14 mouse cellular contexts compared by ENCODE assay signal in genomic region chr4:88515250-88515649, GRCm38 (mm10). TPM values are rescaled to one million over a fixed set of nuclear protein-coding genes. Genes with fewer than 3 reads are reported as not detected.
DNase-seq lines count a peak whose midpoint lies in the region; ATAC-seq and TF ChIP-seq lines count a peak whose summit lies in the region.
"Had no signal": no experiment of that assay in that cellular context is flagged by ENCODE, and none has a peak within 500 bp of the region (broad histone marks: within the 10 kb centered on the region; RNA-seq: fewer than 3 reads in every experiment).

No protein-coding gene starts in this region.

- peaks cover 6% of the 10 kb centered on the region; the same call in 1 of the 2 replicates for H3K4me1 ChIP-seq in kidney, embryonic 15.5 days
- peaks cover 3 to 5% of the 10 kb centered on the region in 2 experiments; a peak in 2 of 4 replicates for H3K4me1 ChIP-seq in CH12.LX (ENCODE audit: control insufficient read depth in 1 of 2, insufficient read depth in 2 of 2)
- peaks cover 15% of the 10 kb centered on the region for H3K4me1 ChIP-seq in bone marrow macrophage, adult 2 months (ENCODE audit: control insufficient read depth, insufficient read depth, low read length)
- peaks cover 30% of the 10 kb centered on the region for H3K4me1 ChIP-seq in liver, embryonic 13.5 days (replicated peaks)
- H3K4me1 ChIP-seq in forebrain, embryonic 14.5 days (ENCODE audit: control insufficient read depth, insufficient read depth, low read length), result no peaks in the 10 kb centered on the region
- H3K4me1 ChIP-seq: midbrain, embryonic 10.5 days had no signal

- no peak for ATAC-seq in kidney, embryonic 15.5 days (replicated peaks; ENCODE audit: low FRiP score)
- ATAC-seq in liver, embryonic 13.5 days (ENCODE audit: low read depth), result no peak
- ATAC-seq in forebrain, embryonic 14.5 days, result no peak

- H3K79me2 ChIP-seq in CH12.LX (replicated peaks; ENCODE audit: control insufficient read depth, extremely low read depth, insufficient read depth, poor library complexity, severe bottlenecking), result no peaks in the 10 kb centered on the region

- WGBS in kidney, embryonic 15.5 days, result 58% methylated on average over 2 of the region's 2 CpGs
- 46% methylated on average over 2 of the region's 2 CpGs for WGBS in liver, embryonic 13.5 days (ENCODE audit: insufficient replicate concordance)
- 39% methylated on average over 2 of the region's 2 CpGs for WGBS in forebrain, embryonic 14.5 days

- H3K9ac ChIP-seq in kidney, embryonic 15.5 days, result no peak overlapping the region
- 0 out of 2 replicates have a peak overlapping the region, but pooled peaks have one; percentile 12 for H3K9ac ChIP-seq in CH12.LX (ENCODE audit: insufficient read depth, low read depth)
- H3K9ac ChIP-seq in liver, embryonic 13.5 days, result no peak overlapping the region; the same call in 1 of the 2 replicates
- no peak overlapping the region for H3K9ac ChIP-seq in forebrain, embryonic 14.5 days (ENCODE audit: low read length)

- peak overlapping the region; percentile 5; the same call in 1 of the 2 replicates for H3K4me2 ChIP-seq in kidney, embryonic 15.5 days
- peak overlapping the region; percentile 86 for H3K4me2 ChIP-seq in CH12.LX (ENCODE audit: insufficient read depth, low read depth, poor library complexity, severe bottlenecking)
- peak overlapping the region; percentile 15; the same call in 1 of the 2 replicates for H3K4me2 ChIP-seq in liver, embryonic 13.5 days
- H3K4me2 ChIP-seq in forebrain, embryonic 14.5 days (ENCODE audit: low read length), result no peak overlapping the region

- DNase-seq in kidney, postnatal 14 days, result no peak
- no peak for DNase-seq in CH12.LX (ENCODE audit: extremely low read depth)
- DNase-seq in liver, embryonic 13.5 days, result no peak
- no peak for DNase-seq in ovary, postnatal 36 days (ENCODE audit: low spot score)
- DNase-seq in adrenal gland, adult 2 months, result no peak
- no peak for DNase-seq in forebrain, embryonic 14.5 days (ENCODE audit: low spot score)
- DNase-seq: cerebellum, adult 2 months; gastrocnemius, postnatal 14 days had no signal

- H3K36me3 ChIP-seq in kidney, embryonic 15.5 days, result no peaks in the 10 kb centered on the region
- no peaks in the 10 kb centered on the region for H3K36me3 ChIP-seq in CH12.LX (replicated peaks in 1 of 2; ENCODE audit: control insufficient read depth in 1 of 2, insufficient read depth in 1 of 2, low read length in 1 of 2)
- no peaks in the 10 kb centered on the region for H3K36me3 ChIP-seq in liver, embryonic 13.5 days
- H3K36me3 ChIP-seq in forebrain, embryonic 14.5 days (ENCODE audit: control insufficient read depth, insufficient read depth, low read length), result no peaks in the 10 kb centered on the region
- H3K36me3 ChIP-seq: midbrain, embryonic 10.5 days had no signal

- no peak for TF ChIP-seq RAD21 in CH12.LX (IDR thresholded peaks at IDR 0.05; ENCODE audit: low read depth, low read length)

- no peaks in the 10 kb centered on the region for H3K9me3 ChIP-seq in kidney, embryonic 15.5 days (replicated peaks)
- H3K9me3 ChIP-seq in CH12.LX (replicated peaks; ENCODE audit: low read length), result no peaks in the 10 kb centered on the region
- no peaks in the 10 kb centered on the region for H3K9me3 ChIP-seq in liver, embryonic 13.5 days (replicated peaks)
- no peaks in the 10 kb centered on the region for H3K9me3 ChIP-seq in forebrain, embryonic 14.5 days (replicated peaks; ENCODE audit: control insufficient read depth, low read length)
- H3K9me3 ChIP-seq: midbrain, embryonic 10.5 days had no signal

- peak overlapping the region; percentile 73; the same call in 1 of the 2 replicates for H3K27ac ChIP-seq in kidney, embryonic 15.5 days
- no peak overlapping the region for H3K27ac ChIP-seq in CH12.LX (ENCODE audit: insufficient read depth, low read depth)
- peak overlapping the region; percentile 54; the same call in 1 of the 2 replicates for H3K27ac ChIP-seq in bone marrow macrophage, adult 2 months (ENCODE audit: insufficient read depth, low read depth, low read length)
- H3K27ac ChIP-seq in liver, embryonic 13.5 days, result 0 out of 2 replicates have a peak overlapping the region, but pooled peaks have one; percentile 15
- H3K27ac ChIP-seq in forebrain, embryonic 14.5 days (ENCODE audit: low read depth, low read length), result no peak overlapping the region
- H3K27ac ChIP-seq: midbrain, embryonic 10.5 days had no signal

- in situ Hi-C loops in CH12.LX (cut with MboI; ENCODE audit: low pct_ligation_motif_present, low pct_unique_long_range_greater_than_20kb, low sequenced_read_pairs), result no loop called here

- no peak for TF ChIP-seq CTCF in CH12.LX (conservative IDR thresholded peaks at IDR 0.05 in 1 of 2, IDR thresholded peaks at IDR 0.05 in 1 of 2; ENCODE audit: low read depth in 2 of 2, low read length in 2 of 2)
- no peak for TF ChIP-seq CTCF in bone marrow macrophage, adult 2 months (IDR thresholded peaks at IDR 0.05; ENCODE audit: low read depth, low read length)

- no peak for TF ChIP-seq POLR2A in CH12.LX (IDR thresholded peaks at IDR 0.05; ENCODE audit: low read depth, low read length)
- no peak for TF ChIP-seq POLR2A in bone marrow macrophage, adult 2 months (IDR thresholded peaks at IDR 0.05; ENCODE audit: borderline replicate concordance, low read depth, low read length)

- TF ChIP-seq EP300 in CH12.LX (IDR thresholded peaks at IDR 0.05; ENCODE audit: low read length), result no peak

- H3K4me3 ChIP-seq in kidney, embryonic 15.5 days (replicated peaks), result no peak overlapping the region
- H3K4me3 ChIP-seq in CH12.LX (replicated peaks in 1 of 3; ENCODE audit: low read depth in 2 of 3, low read length in 2 of 3, poor library complexity in 1 of 3), result peak overlapping the region in 1 of 3 experiments; percentile 9
- H3K4me3 ChIP-seq in bone marrow macrophage, adult 2 months (ENCODE audit: insufficient read depth, low read length), result peak overlapping the region; percentile 52
- no peak overlapping the region for H3K4me3 ChIP-seq in liver, embryonic 13.5 days (replicated peaks)
- H3K4me3 ChIP-seq in forebrain, embryonic 14.5 days (ENCODE audit: low read depth, low read length), result no peak overlapping the region
- H3K4me3 ChIP-seq: midbrain, embryonic 10.5 days had no signal

- no peaks in the 10 kb centered on the region for H3K27me3 ChIP-seq in kidney, embryonic 15.5 days
- H3K27me3 ChIP-seq in CH12.LX (replicated peaks), result no peaks in the 10 kb centered on the region
- H3K27me3 ChIP-seq in liver, embryonic 13.5 days, result no peaks in the 10 kb centered on the region
- H3K27me3 ChIP-seq in forebrain, embryonic 14.5 days (replicated peaks; ENCODE audit: control insufficient read depth, insufficient read depth, low read length), result no peaks in the 10 kb centered on the region

- dilution Hi-C loops in CH12.LX (cut with MboI; ENCODE audit: extremely low pct_ligation_motif_present, extremely low pct_unique_long_range_greater_than_20kb, low sequenced_read_pairs), result no loop called here

TF ChIP-seq in CH12.LX, 34 proteins besides CTCF, POLR2A, EP300 and RAD21:
- no peak for TF ChIP-seq ZMIZ1 (IDR thresholded peaks at IDR 0.05; ENCODE audit: low read depth, low read length)
- no peak for TF ChIP-seq NRF1 (IDR thresholded peaks at IDR 0.05; ENCODE audit: low read depth, low read length)
- TF ChIP-seq RCOR1 (conservative IDR thresholded peaks at IDR 0.05; ENCODE audit: low read depth, low read length), result no peak
- TF ChIP-seq BHLHE40 (IDR thresholded peaks at IDR 0.05; ENCODE audit: low read depth, low read length), result peak; percentile 47; the same call in 1 of the 2 replicates
- TF ChIP-seq CHD2 (IDR thresholded peaks at IDR 0.05; ENCODE audit: low read length), result no peak

RNA-seq across cellular contexts. Expression of gene Ifnb1, which starts 7.3 kb away (rescaled TPM):
- polyA plus RNA-seq in kidney, embryonic 15.5 days (2015; fragmentation: Nextera tagmentation; extraction: Ambion mirVana), result not detected in 2 replicates
- total RNA-seq in CH12.LX (2012; rRNA removed) (not detected in 2 replicates), CH12.LX (2014; rRNA removed) (not detected in 2 replicates)
- polyA plus RNA-seq in CH12.LX (2012; ENCODE audit: insufficient read length, low read depth), result not detected in 2 replicates
- polyA plus RNA-seq in bone marrow macrophage, adult 2 months (2012; ENCODE audit: insufficient read depth, insufficient read length, missing spikeins), result not detected in 2 replicates
- polyA plus RNA-seq in liver, embryonic 13.5 days (2015; fragmentation: Nextera tagmentation; extraction: Ambion mirVana), result not detected in 2 replicates
- not detected for total RNA-seq in adrenal gland, adult 2 months (2021)
- not detected in 2 replicates for polyA plus RNA-seq in adrenal gland, adult 2 months (2012; rRNA removed)
- polyA plus RNA-seq in forebrain, embryonic 14.5 days (2014; fragmentation: Nextera tagmentation; extraction: Ambion mirVana), result not detected in 2 replicates
- total RNA-seq: adrenal gland, postnatal 4 days; gastrocnemius, postnatal 14 days; layer of hippocampus, postnatal 10 days had no signal
- polyA plus RNA-seq: cerebellum, adult 2 months; limb, embryonic 11.5 days; midbrain, embryonic 10.5 days had no signal

RNA-seq across cellular contexts. Expression of gene Ifna15, which starts 42.8 kb away (rescaled TPM):
- polyA plus RNA-seq in kidney, embryonic 15.5 days (2015; fragmentation: Nextera tagmentation; extraction: Ambion mirVana), result not detected in 2 replicates
- not detected in 2 replicates for total RNA-seq in CH12.LX (2012; rRNA removed)
- total RNA-seq in CH12.LX (2014; rRNA removed), result not detected in 2 replicates
- polyA plus RNA-seq in CH12.LX (2012; ENCODE audit: insufficient read length, low read depth), result not detected in 2 replicates
- polyA plus RNA-seq in bone marrow macrophage, adult 2 months (2012; ENCODE audit: insufficient read depth, insufficient read length, missing spikeins), result not detected in 2 replicates
- not detected in 2 replicates for polyA plus RNA-seq in liver, embryonic 13.5 days (2015; fragmentation: Nextera tagmentation; extraction: Ambion mirVana)
- not detected for total RNA-seq in adrenal gland, adult 2 months (2021)
- not detected in 2 replicates for polyA plus RNA-seq in adrenal gland, adult 2 months (2012; rRNA removed)
- polyA plus RNA-seq in forebrain, embryonic 14.5 days (2014; fragmentation: Nextera tagmentation; extraction: Ambion mirVana), result not detected in 2 replicates
- total RNA-seq: adrenal gland, postnatal 4 days; gastrocnemius, postnatal 14 days; layer of hippocampus, postnatal 10 days had no signal
- polyA plus RNA-seq: cerebellum, adult 2 months; limb, embryonic 11.5 days; midbrain, embryonic 10.5 days had no signal

RNA-seq across cellular contexts. Expression of gene Ifna14, which starts 56.3 kb away (rescaled TPM):
- polyA plus RNA-seq in kidney, embryonic 15.5 days (2015; fragmentation: Nextera tagmentation; extraction: Ambion mirVana), result not detected in 2 replicates
- total RNA-seq in CH12.LX (2012; rRNA removed) (not detected in 2 replicates), CH12.LX (2014; rRNA removed) (not detected in 2 replicates)
- polyA plus RNA-seq in CH12.LX (2012; ENCODE audit: insufficient read length, low read depth), result not detected in 2 replicates
- not detected in 2 replicates for polyA plus RNA-seq in bone marrow macrophage, adult 2 months (2012; ENCODE audit: insufficient read depth, insufficient read length, missing spikeins)
- not detected in 2 replicates for polyA plus RNA-seq in liver, embryonic 13.5 days (2015; fragmentation: Nextera tagmentation; extraction: Ambion mirVana)
- not detected for total RNA-seq in adrenal gland, adult 2 months (2021)
- polyA plus RNA-seq in adrenal gland, adult 2 months (2012; rRNA removed), result not detected in 2 replicates
- not detected in 2 replicates for polyA plus RNA-seq in forebrain, embryonic 14.5 days (2014; fragmentation: Nextera tagmentation; extraction: Ambion mirVana)
- total RNA-seq: adrenal gland, postnatal 4 days; gastrocnemius, postnatal 14 days; layer of hippocampus, postnatal 10 days had no signal
- polyA plus RNA-seq: cerebellum, adult 2 months; limb, embryonic 11.5 days; midbrain, embryonic 10.5 days had no signal

Comparison
In these comparisons a context has a peak if more than half of its experiments do, and no peak if none do; other contexts are left out.
1. H3K27ac ChIP-seq: peak in kidney, embryonic 15.5 days (single experiment), bone marrow macrophage, adult 2 months (single experiment) and liver, embryonic 13.5 days (single experiment); none in CH12.LX (single experiment) and forebrain, embryonic 14.5 days (single experiment).